In the genomic region with DNA sequence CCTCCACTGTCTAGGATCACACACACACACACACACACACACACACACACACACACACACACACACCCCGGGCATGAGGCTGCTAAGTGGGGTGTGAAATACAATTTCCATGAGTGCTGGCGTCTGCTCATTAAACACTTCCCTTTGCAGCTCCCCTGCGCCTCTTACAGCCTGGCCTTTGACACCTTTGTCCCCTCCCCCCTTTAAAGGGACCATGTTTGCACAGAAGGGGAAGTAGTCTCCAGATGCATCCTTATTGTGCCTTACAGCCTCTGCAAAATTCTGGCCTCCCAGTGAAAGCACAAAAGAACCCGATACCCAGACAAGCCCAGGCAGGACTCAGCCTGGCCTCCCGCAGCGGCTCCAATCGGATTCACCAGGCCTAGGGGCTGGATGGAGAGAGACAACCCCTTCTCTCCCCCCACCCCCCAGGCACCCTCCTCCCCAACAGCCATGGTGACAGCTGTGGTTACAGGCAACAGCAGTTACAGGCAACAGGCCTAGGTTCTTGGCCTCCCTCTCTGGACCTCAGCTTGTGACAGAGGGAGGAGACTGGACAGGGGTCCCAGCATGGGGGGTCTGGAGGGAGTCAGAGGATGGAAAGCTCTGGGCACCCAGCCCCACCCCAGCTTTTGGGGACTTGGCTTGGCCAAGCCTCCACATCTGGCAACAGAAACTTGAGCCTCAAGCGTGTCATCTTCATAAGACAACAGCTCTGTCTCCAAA, we compare ENCODE assay signal across 8 mouse cellular contexts. TPM values are rescaled to one million over a fixed set of nuclear protein-coding genes. Genes with fewer than 3 reads are reported as not detected.
DNase-seq lines count a peak whose midpoint lies in the region; ATAC-seq and TF ChIP-seq lines count a peak whose summit lies in the region.

No protein-coding gene starts in this region.

- 0 out of 2 replicates have a peak overlapping the region, but pooled peaks have one; percentile 17 for H3K9ac ChIP-seq in hindbrain, postnatal 0 days (replicated peaks; ENCODE audit: low read length)

- peak; percentile 39 for ATAC-seq in hindbrain, postnatal 0 days
- peak; percentile 90 for ATAC-seq in megakaryocyte progenitor cell, adult 5-6 weeks (replicated peaks; ENCODE audit: poor library complexity)

- peak; percentile 95 for DNase-seq in heart, adult 11 months
- DNase-seq in heart, adult 8-10 months (ENCODE audit: low spot score) = no peak
- DNase-seq in embryonic facial prominence, embryonic 10.5 days (ENCODE audit: low spot score) = peak; percentile 75
- DNase-seq in hindbrain, postnatal 0 days (ENCODE audit: low spot score) = peak; percentile 56
- DNase-seq in frontal cortex, postnatal 36 days (ENCODE audit: low spot score in 2 of 2) = no peak
- no peak for DNase-seq in adrenal gland, adult 18-20 months (ENCODE audit: low spot score in 2 of 2)
- DNase-seq in adrenal gland, postnatal 10 days = no peak

- H3K4me1 ChIP-seq in embryonic facial prominence, embryonic 10.5 days = peaks cover 78% of the 10 kb centered on the region
- peaks cover 28% of the 10 kb centered on the region for H3K4me1 ChIP-seq in hindbrain, postnatal 0 days (ENCODE audit: insufficient read depth, low read length)

- peaks cover 67% of the 10 kb centered on the region for H3K27me3 ChIP-seq in embryonic facial prominence, embryonic 10.5 days (replicated peaks; ENCODE audit: low read depth, poor library complexity, severe bottlenecking)
- no peaks in the 10 kb centered on the region for H3K27me3 ChIP-seq in hindbrain, postnatal 0 days (ENCODE audit: insufficient read depth, low read length)

- WGBS in embryonic facial prominence, embryonic 10.5 days = 4% methylated on average over 8 of the region's 8 CpGs
- whole genome bisulfite sequencing in hindbrain, postnatal 0 days = 15% methylated on average over 8 of the region's 8 CpGs

- TF ChIP-seq CTCF in hindbrain, postnatal 0 days (IDR thresholded peaks at IDR 0.05; ENCODE audit: low read depth) = no peak

- H3K4me2 ChIP-seq in hindbrain, postnatal 0 days (ENCODE audit: low read depth, low read length) = no peak overlapping the region

- peak overlapping the region; percentile 84 for H3K27ac ChIP-seq in embryonic facial prominence, embryonic 10.5 days (replicated peaks)
- no peak overlapping the region for H3K27ac ChIP-seq in hindbrain, postnatal 0 days

- H3K36me3 ChIP-seq in embryonic facial prominence, embryonic 10.5 days (replicated peaks) = no peaks in the 10 kb centered on the region
- no peaks in the 10 kb centered on the region for H3K36me3 ChIP-seq in hindbrain, postnatal 0 days (ENCODE audit: insufficient read depth, low read length)

- no peaks in the 10 kb centered on the region for H3K9me3 ChIP-seq in embryonic facial prominence, embryonic 10.5 days
- H3K9me3 ChIP-seq in hindbrain, postnatal 0 days (ENCODE audit: low read length) = no peaks in the 10 kb centered on the region

- peak overlapping the region; percentile 36 for H3K4me3 ChIP-seq in embryonic facial prominence, embryonic 10.5 days
- no peak overlapping the region for H3K4me3 ChIP-seq in hindbrain, postnatal 0 days (ENCODE audit: low read length)

RNA-seq across cellular contexts. Expression of a gene that starts 11.8 kb away (rescaled TPM):
- 10 to 100 TPM in 2 of 4 experiments, 1 to 10 TPM in 2; 8.9 to 13.9 (median 11.1) TPM for total RNA-seq in heart, adult 8-10 months (2022)
- polyA plus RNA-seq in embryonic facial prominence, embryonic 10.5 days (2016; fragmentation: Nextera tagmentation; extraction: Ambion mirVana) = 19.3 and 19.8 TPM in 2 replicates
- 179 and 205 TPM in 2 replicates for total RNA-seq in hindbrain, postnatal 0 days (2014; rRNA removed)
- 139 and 141 TPM in 2 replicates for polyA plus RNA-seq in hindbrain, postnatal 0 days (2015; fragmentation: Nextera tagmentation; extraction: Ambion mirVana)
- not detected in 2 replicates for total RNA-seq in megakaryocyte progenitor cell, adult 5-6 weeks (2015)
- not detected in 2 replicates for total RNA-seq in megakaryocyte progenitor cell, adult 5-6 weeks (2017)
- total RNA-seq in adrenal gland, adult 18-20 months (2021) = 1 to 10 TPM; 2.3 to 4.1 TPM
- total RNA-seq in adrenal gland, postnatal 10 days (2021) = 10 to 100 TPM; 10.3 to 10.5 TPM

RNA-seq across cellular contexts. Expression of a gene that starts 58.8 kb away (rescaled TPM):
- 1 to 10 TPM; 1.7 to 6.2 (median 3.5) TPM for total RNA-seq in heart, adult 8-10 months (2022)
- polyA plus RNA-seq in embryonic facial prominence, embryonic 10.5 days (2016; fragmentation: Nextera tagmentation; extraction: Ambion mirVana) = 1.3 and 1.8 TPM in 2 replicates
- 3.6 and 4.5 TPM in 2 replicates for total RNA-seq in hindbrain, postnatal 0 days (2014; rRNA removed)
- polyA plus RNA-seq in hindbrain, postnatal 0 days (2015; fragmentation: Nextera tagmentation; extraction: Ambion mirVana) = 3.0 and 4.8 TPM in 2 replicates
- 0.44 TPM in 1 of 2 replicates, not detected in the other for total RNA-seq in megakaryocyte progenitor cell, adult 5-6 weeks (2015)
- not detected in 2 replicates for total RNA-seq in megakaryocyte progenitor cell, adult 5-6 weeks (2017)
- total RNA-seq in adrenal gland, adult 18-20 months (2021) = not detected
- total RNA-seq in adrenal gland, postnatal 10 days (2021) = 1 to 10 TPM; 3.3 to 3.5 TPM

RNA-seq across cellular contexts. Expression of a gene that starts 59.0 kb away (rescaled TPM):
- 10 to 100 TPM; 12.3 to 16.5 (median 14.1) TPM for total RNA-seq in heart, adult 8-10 months (2022)
- 2.0 and 2.6 TPM in 2 replicates for polyA plus RNA-seq in embryonic facial prominence, embryonic 10.5 days (2016; fragmentation: Nextera tagmentation; extraction: Ambion mirVana)
- 136 and 193 TPM in 2 replicates for total RNA-seq in hindbrain, postnatal 0 days (2014; rRNA removed)
- 17.7 and 21.2 TPM in 2 replicates for polyA plus RNA-seq in hindbrain, postnatal 0 days (2015; fragmentation: Nextera tagmentation; extraction: Ambion mirVana)
- 0.98 and 1.1 TPM in 2 replicates for total RNA-seq in megakaryocyte progenitor cell, adult 5-6 weeks (2015)
- 0.33 and 4.1 TPM in 2 replicates for total RNA-seq in megakaryocyte progenitor cell, adult 5-6 weeks (2017)
- total RNA-seq in adrenal gland, adult 18-20 months (2021) = 10 to 100 TPM; 15.7 to 20.2 TPM
- total RNA-seq in adrenal gland, postnatal 10 days (2021) = 10 to 100 TPM; 18.8 to 23.5 TPM

Comparison
In these comparisons a context has a peak if more than half of its experiments do, and no peak if none do; other contexts are left out.
1. DNase-seq: peak in heart, adult 11 months (single experiment), embryonic facial prominence, embryonic 10.5 days (single experiment) and hindbrain, postnatal 0 days (single experiment); none in heart, adult 8-10 months (single experiment), frontal cortex, postnatal 36 days (0 of 2), adrenal gland, adult 18-20 months (0 of 2) and adrenal gland, postnatal 10 days (single experiment).
2. RNA of a gene that starts 11.8 kb away (total RNA-seq): 179 to 205 TPM in hindbrain, postnatal 0 days; 8.9 to 13.9 TPM in heart, adult 8-10 months, 10.3 to 10.5 TPM in adrenal gland, postnatal 10 days, 2.3 to 4.1 TPM in adrenal gland, adult 18-20 months and not detected in megakaryocyte progenitor cell, adult 5-6 weeks; every median in the first group is over 10 times any median in the second.